Mouse (Mus musculus): ENCODE measurements around the gene Tnik. TPM values are rescaled to one million over a fixed set of nuclear protein-coding genes. Genes with fewer than 3 reads are reported as not detected.

Gene Tnik
- polyA plus RNA-seq, 1 experiment from 2014 or later, result 1.2 TPM

- Histone ChIP-seq H3K9ac (ENCODE audit: low read depth, low read length) (no peak overlapping the region), H3K4me1 (replicated peaks; ENCODE audit: insufficient read depth, low read length) (no peaks in the 10 kb centered on the region), H3K36me3 (ENCODE audit: insufficient read depth, low read length) (no peaks in the 10 kb centered on the region), H3K27me3 (ENCODE audit: insufficient read depth, low read length) (no peaks in the 10 kb centered on the region), H3K4me2 (ENCODE audit: low read length) (no peak overlapping the region), H3K27ac (no peak overlapping the region), H3K9me3 (replicated peaks; ENCODE audit: low read length) (no peaks in the 10 kb centered on the region), H3K4me3 (replicated peaks; ENCODE audit: low read depth, low read length) (no peak overlapping the region)
- 55% methylated on average over 6 of the region's 6 CpGs for whole genome bisulfite sequencing
- ATAC-seq (replicated peaks; ENCODE audit: low FRiP score, low read depth), result no peak
- DNase-seq (ENCODE audit: low spot score), result peak; percentile 7
- peak; percentile 24 for TF ChIP-seq CTCF (IDR thresholded peaks at IDR 0.05; ENCODE audit: low read depth)
These were observed 158.8 kb downstream of the Tnik start for GRCm38 (mm10) chr3:28421798-28422197.

- H3K4me1 ChIP-seq (replicated peaks; ENCODE audit: insufficient read depth, low read length), result no peaks in the 10 kb centered on the region
- DNase-seq (ENCODE audit: low spot score), result no peak
- 93% methylated on average over 1 of the region's 1 CpGs for WGBS
These were observed 159.2 kb downstream of the Tnik start for GRCm38 (mm10) chr3:28422221-28422620.

GRCm38 (mm10) chr3:28425911-28426310 is 162.9 kb downstream of the Tnik start:
- H3K9ac ChIP-seq (ENCODE audit: low read depth, low read length), result no peak overlapping the region
- 85% methylated on average over 6 of the region's 6 CpGs for WGBS

More at GRCm38 (mm10) chr3:28422221-28422620, 159.2 kb downstream of the Tnik start:
- no peaks in the 10 kb centered on the region for H3K36me3 ChIP-seq (ENCODE audit: insufficient read depth, low read length)
- H3K4me3 ChIP-seq (replicated peaks; ENCODE audit: low read depth, low read length), result no peak overlapping the region
- H3K9me3 ChIP-seq (replicated peaks; ENCODE audit: low read length), result no peaks in the 10 kb centered on the region
- no peak overlapping the region for H3K27ac ChIP-seq
- H3K4me2 ChIP-seq (ENCODE audit: low read length), result no peak overlapping the region
- no peak for ATAC-seq (replicated peaks; ENCODE audit: low FRiP score, low read depth)
- no peak overlapping the region for H3K9ac ChIP-seq (ENCODE audit: low read depth, low read length)
- TF ChIP-seq CTCF (IDR thresholded peaks at IDR 0.05; ENCODE audit: low read depth), result no peak
- no peaks in the 10 kb centered on the region for H3K27me3 ChIP-seq (ENCODE audit: insufficient read depth, low read length)

DNA sequence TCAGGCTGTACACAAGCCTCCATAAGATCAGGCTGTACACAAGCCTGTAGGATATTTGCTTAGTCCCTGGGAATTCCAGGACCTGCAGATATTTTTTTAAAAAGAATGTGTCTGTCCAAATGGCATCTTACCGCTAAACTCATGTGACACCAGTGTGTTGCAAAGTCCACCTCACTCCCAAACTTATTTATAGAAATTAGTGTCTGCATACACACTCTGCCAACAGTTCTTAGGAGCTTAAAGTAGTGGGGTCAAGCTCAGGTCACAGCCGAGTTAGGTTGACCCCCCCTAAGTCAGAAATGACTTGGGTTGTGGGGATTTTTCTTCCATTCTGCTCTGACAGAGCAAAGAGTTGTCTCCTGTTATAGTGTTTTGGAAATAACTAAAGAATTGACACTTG is 168.4 kb downstream of the Tnik start:
- no peak overlapping the region for H3K4me2 ChIP-seq (ENCODE audit: low read length)
- no peak for TF ChIP-seq CTCF (IDR thresholded peaks at IDR 0.05; ENCODE audit: low read depth)
- 71% methylated on average over 2 of the region's 2 CpGs for WGBS
- H3K27me3 ChIP-seq (ENCODE audit: insufficient read depth, low read length), result no peaks in the 10 kb centered on the region
- no peak overlapping the region for H3K27ac ChIP-seq
- DNase-seq (ENCODE audit: low spot score), result no peak
- ATAC-seq (replicated peaks; ENCODE audit: low FRiP score, low read depth), result no peak
- no peak overlapping the region for H3K4me3 ChIP-seq (replicated peaks; ENCODE audit: low read depth, low read length)
- no peaks in the 10 kb centered on the region for H3K9me3 ChIP-seq (replicated peaks; ENCODE audit: low read length)
- no peaks in the 10 kb centered on the region for H3K4me1 ChIP-seq (replicated peaks; ENCODE audit: insufficient read depth, low read length)
- H3K36me3 ChIP-seq (ENCODE audit: insufficient read depth, low read length), result no peaks in the 10 kb centered on the region
- no peak overlapping the region for H3K9ac ChIP-seq (ENCODE audit: low read depth, low read length)

More at GRCm38 (mm10) chr3:28425911-28426310, 162.9 kb downstream of the Tnik start:
- Histone ChIP-seq H3K4me3 (replicated peaks; ENCODE audit: low read depth, low read length) (no peak overlapping the region), H3K27ac (no peak overlapping the region), H3K4me2 (ENCODE audit: low read length) (no peak overlapping the region), H3K4me1 (replicated peaks; ENCODE audit: insufficient read depth, low read length) (no peaks in the 10 kb centered on the region), H3K9me3 (replicated peaks; ENCODE audit: low read length) (no peaks in the 10 kb centered on the region), H3K27me3 (ENCODE audit: insufficient read depth, low read length) (no peaks in the 10 kb centered on the region), H3K36me3 (ENCODE audit: insufficient read depth, low read length) (no peaks in the 10 kb centered on the region)
- ATAC-seq (replicated peaks; ENCODE audit: low FRiP score, low read depth) (no peak), DNase-seq (ENCODE audit: low spot score) (no peak)
- TF ChIP-seq CTCF (IDR thresholded peaks at IDR 0.05; ENCODE audit: low read depth), result no peak

GRCm38 (mm10) chr3:28432321-28432720 is 169.3 kb downstream of the Tnik start:
- DNase-seq (ENCODE audit: low spot score) (no peak), ATAC-seq (replicated peaks; ENCODE audit: low FRiP score, low read depth) (no peak)

GRCm38 (mm10) chr3:28435478-28435877 is 172.5 kb downstream of the Tnik start:
- no peak overlapping the region for H3K4me3 ChIP-seq (replicated peaks; ENCODE audit: low read depth, low read length)
- DNase-seq (ENCODE audit: low spot score) (no peak), ATAC-seq (replicated peaks; ENCODE audit: low FRiP score, low read depth) (no peak)
- H3K36me3 ChIP-seq (ENCODE audit: insufficient read depth, low read length), result no peaks in the 10 kb centered on the region
- TF ChIP-seq CTCF (IDR thresholded peaks at IDR 0.05; ENCODE audit: low read depth), result no peak
- no peaks in the 10 kb centered on the region for H3K4me1 ChIP-seq (replicated peaks; ENCODE audit: insufficient read depth, low read length)
- no peak overlapping the region for H3K27ac ChIP-seq
- H3K27me3 ChIP-seq (ENCODE audit: insufficient read depth, low read length), result no peaks in the 10 kb centered on the region
- no peak overlapping the region for H3K9ac ChIP-seq (ENCODE audit: low read depth, low read length)
- no peaks in the 10 kb centered on the region for H3K9me3 ChIP-seq (replicated peaks; ENCODE audit: low read length)
- WGBS, result 89% methylated on average over 5 of the region's 5 CpGs
- H3K4me2 ChIP-seq (ENCODE audit: low read length), result no peak overlapping the region

More at GRCm38 (mm10) chr3:28432321-28432720, 169.3 kb downstream of the Tnik start:
- H3K9ac ChIP-seq (ENCODE audit: low read depth, low read length), result no peak overlapping the region
- H3K27me3 ChIP-seq (ENCODE audit: insufficient read depth, low read length), result no peaks in the 10 kb centered on the region
- 76% methylated on average over 5 of the region's 5 CpGs for WGBS
- no peak overlapping the region for H3K4me2 ChIP-seq (ENCODE audit: low read length)
- no peak overlapping the region for H3K27ac ChIP-seq
- H3K4me1 ChIP-seq (replicated peaks; ENCODE audit: insufficient read depth, low read length), result no peaks in the 10 kb centered on the region
- no peaks in the 10 kb centered on the region for H3K9me3 ChIP-seq (replicated peaks; ENCODE audit: low read length)
- no peak for TF ChIP-seq CTCF (IDR thresholded peaks at IDR 0.05; ENCODE audit: low read depth)
- H3K36me3 ChIP-seq (ENCODE audit: insufficient read depth, low read length), result no peaks in the 10 kb centered on the region
- no peak overlapping the region for H3K4me3 ChIP-seq (replicated peaks; ENCODE audit: low read depth, low read length)

- 85% methylated on average over 5 of the region's 5 CpGs for WGBS
- Histone ChIP-seq H3K27me3 (ENCODE audit: insufficient read depth, low read length) (no peaks in the 10 kb centered on the region), H3K9ac (ENCODE audit: low read depth, low read length) (no peak overlapping the region), H3K4me3 (replicated peaks; ENCODE audit: low read depth, low read length) (no peak overlapping the region), H3K4me2 (ENCODE audit: low read length) (no peak overlapping the region), H3K9me3 (replicated peaks; ENCODE audit: low read length) (no peaks in the 10 kb centered on the region), H3K27ac (no peak overlapping the region), H3K36me3 (ENCODE audit: insufficient read depth, low read length) (no peaks in the 10 kb centered on the region), H3K4me1 (replicated peaks; ENCODE audit: insufficient read depth, low read length) (no peaks in the 10 kb centered on the region)
- no peak for TF ChIP-seq CTCF (IDR thresholded peaks at IDR 0.05; ENCODE audit: low read depth)
- DNase-seq (ENCODE audit: low spot score) (no peak), ATAC-seq (replicated peaks; ENCODE audit: low FRiP score, low read depth) (no peak)
These were observed 174.4 kb downstream of the Tnik start for GRCm38 (mm10) chr3:28437429-28437828.

Measured in kidney, postnatal 0 days (tissue).